Mouse (Mus musculus) cerebellum, adult 8-10 months (tissue): ENCODE measurements around the gene Khdc1a.
"Not testable (repeated sequence)": the region's sequence is repeated elsewhere in the genome, so short reads cannot be mapped to it uniquely, and the experiment has no call there.

Experiments used
- DNase-seq: peaks from one replicate; pipeline ENCODE4 v3.0.0; 2022

The Khdc1a gene

GRCm38 (mm10) chr1:21349341-21349740 lies at the start of gene Khdc1a:
Gene Khdc1a, plus strand, starts transcription at chr1:21349641.
- DNase-seq: no peak

- DNase-seq: no peak
Observed at GRCm38 (mm10) chr1:21299826-21300225, 49.6 kb upstream of the Khdc1a start.

- DNase-seq: no peak
Observed at GRCm38 (mm10) chr1:21301686-21302085, 47.8 kb upstream of the Khdc1a start.

- no peak for DNase-seq
Observed at GRCm38 (mm10) chr1:21304174-21304573, 45.3 kb upstream of the Khdc1a start.

- no peak for DNase-seq
Observed at GRCm38 (mm10) chr1:21304646-21305045, 44.8 kb upstream of the Khdc1a start.

GRCm38 (mm10) chr1:21305443-21305842 lies 44.0 kb upstream of the Khdc1a start:
- DNase-seq: no peak

- no peak for DNase-seq
Observed at GRCm38 (mm10) chr1:21314336-21314735, 35.1 kb upstream of the Khdc1a start.

DNA sequence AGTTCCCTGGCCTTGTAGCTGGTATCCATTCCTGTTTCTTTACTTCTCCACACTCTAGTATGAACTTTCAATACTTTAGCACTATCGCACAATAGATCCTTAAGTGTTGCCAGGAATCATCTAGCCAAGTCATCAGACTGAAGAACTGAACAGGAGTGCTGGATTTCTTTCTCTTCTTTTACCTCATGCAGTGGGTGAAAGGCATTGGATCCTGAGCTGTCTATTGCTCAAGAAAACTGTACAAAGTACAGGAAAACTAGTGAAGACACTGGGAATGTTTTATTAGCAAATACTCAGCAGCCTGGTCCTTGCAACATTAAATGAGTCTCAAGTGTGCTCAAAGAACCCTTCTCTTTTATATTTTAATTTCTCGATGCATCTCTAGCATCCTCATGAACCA lies 33.7 kb upstream of the Khdc1a start:
- DNase-seq: no peak

DNA sequence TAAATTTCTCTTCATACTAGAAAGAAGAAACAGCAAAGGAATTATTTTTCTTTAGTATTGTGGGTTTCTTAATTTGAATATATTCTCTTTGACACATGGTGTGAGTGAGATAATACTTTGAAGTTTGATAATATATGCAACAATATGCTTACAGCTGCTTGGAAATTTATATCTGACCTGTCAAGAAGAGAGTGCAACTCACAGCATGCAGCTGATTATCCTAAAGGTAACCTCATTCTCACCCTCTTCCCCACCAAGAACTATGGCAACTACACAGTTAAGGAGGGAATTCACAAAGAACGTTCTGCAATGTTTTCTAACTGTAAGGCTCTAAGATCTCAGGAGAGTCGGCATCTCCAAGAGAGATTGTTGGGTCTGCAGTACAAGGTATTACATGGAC lies 33.1 kb upstream of the Khdc1a start:
- no peak for DNase-seq

DNA sequence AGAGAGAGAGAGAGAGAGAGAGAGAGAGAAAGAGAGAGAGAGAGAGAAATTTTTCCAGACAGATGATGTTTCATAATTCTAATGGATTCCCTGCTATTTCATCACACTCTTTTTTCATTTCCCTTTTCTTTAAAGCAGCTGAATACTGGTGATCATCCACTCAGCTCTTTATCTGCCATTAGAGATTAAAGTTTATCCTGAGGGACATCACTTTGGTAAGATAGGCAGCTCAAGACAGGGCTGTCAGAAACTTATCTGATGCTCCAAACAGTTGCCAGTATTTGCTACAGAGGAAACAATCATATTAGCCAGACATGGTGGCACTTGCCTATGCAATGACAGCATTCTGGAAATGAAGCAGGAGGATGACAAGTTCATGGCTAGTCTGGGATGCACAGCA lies 31.2 kb upstream of the Khdc1a start:
- no peak for DNase-seq

GRCm38 (mm10) chr1:21320271-21320670 lies 29.2 kb upstream of the Khdc1a start:
- DNase-seq: not testable (repeated sequence)

GRCm38 (mm10) chr1:21321656-21322055 lies 27.8 kb upstream of the Khdc1a start:
- no peak for DNase-seq

DNA sequence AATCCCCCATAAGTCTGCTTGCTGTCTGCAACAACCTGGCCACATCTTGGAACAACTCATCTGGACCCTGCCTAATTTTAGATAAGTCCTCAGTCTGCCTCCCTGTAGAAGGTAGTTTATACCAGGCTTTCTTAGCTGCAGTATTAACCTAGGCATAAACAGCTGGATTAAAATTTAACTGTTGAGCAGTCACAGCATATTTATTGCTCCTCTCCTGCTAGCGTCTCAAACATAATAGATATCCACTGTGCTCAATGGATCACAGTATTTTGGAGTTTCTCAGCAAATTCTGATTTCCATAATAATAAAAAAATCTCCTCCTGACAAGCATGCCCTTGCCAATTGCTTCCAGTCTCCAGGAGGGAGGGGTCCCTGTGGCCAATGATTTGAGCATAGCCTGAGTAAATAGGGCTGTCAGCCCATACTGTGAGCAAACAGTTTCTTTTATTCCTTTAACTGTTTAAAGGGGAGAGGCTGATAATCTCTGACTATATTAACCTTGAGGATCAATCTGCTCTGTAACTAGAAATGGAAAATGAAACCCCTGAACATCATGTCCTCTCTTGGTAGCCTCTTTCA lies 25.4 kb upstream of the Khdc1a start:
- DNase-seq: no peak

DNA sequence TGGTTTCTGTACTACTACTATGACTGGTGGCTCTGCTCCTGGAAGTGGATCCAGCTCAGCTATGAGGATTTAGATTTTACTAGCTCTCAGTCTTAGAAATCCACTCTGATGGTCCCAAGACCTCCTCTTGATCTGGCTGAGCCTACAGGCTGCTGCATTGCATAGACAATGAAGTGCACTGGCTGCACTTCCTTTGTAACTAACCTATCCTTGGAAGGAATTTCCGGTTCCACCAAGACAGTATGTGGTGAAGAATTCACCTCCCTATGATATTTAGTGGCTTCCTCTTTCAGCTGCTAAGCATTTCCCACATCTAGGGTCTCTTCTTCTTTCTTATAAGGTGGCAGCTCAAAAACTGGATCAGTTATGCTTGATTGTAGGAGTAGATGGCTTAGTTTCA lies 24.8 kb upstream of the Khdc1a start:
- DNase-seq: no peak

- DNase-seq: no peak
Observed at GRCm38 (mm10) chr1:21326733-21327132, 22.7 kb upstream of the Khdc1a start.

- DNase-seq: not testable (repeated sequence)
Observed at GRCm38 (mm10) chr1:21331161-21331560, 18.3 kb upstream of the Khdc1a start.

DNA sequence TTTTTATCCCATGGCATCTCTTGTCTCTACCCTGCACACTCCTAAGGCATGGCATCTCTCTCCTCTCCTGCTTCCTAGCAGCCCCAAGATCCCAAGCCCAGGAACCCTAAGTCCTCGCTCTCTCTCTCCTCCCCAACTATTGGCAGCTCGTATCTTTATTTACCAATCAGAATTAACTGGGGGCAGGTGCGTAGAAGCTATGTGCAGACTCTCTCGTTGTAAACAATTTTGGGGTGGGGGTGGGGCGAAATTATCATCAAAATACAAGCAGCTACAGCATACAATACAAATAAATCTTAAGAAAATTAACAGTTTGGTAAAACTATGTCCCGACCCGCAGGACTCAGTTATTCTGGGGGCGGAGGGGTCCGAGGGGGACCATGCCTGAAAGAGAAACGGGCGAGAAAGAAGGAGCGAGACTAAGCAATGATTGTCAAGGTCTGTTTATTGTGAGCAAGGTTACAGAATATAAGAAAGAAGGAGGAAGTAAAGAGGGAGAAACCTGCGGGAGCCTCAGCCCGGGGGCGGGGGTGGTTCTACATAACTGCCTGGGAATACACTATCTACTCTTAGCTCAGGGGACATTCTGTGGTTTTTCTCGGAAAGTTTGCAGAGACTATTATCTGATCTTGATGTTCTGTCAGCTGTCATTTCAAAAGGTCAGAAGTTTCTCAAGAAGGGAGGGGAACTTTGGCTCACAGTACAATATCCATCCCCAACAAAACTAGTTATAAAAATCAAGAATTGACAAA lies 16.0 kb upstream of the Khdc1a start:
- no peak for DNase-seq

GRCm38 (mm10) chr1:21335836-21336235 lies 13.6 kb upstream of the Khdc1a start:
- no peak for DNase-seq

- DNase-seq: no peak
Observed at GRCm38 (mm10) chr1:21340745-21341144, 8.7 kb upstream of the Khdc1a start.

GRCm38 (mm10) chr1:21344253-21344652 lies 5.2 kb upstream of the Khdc1a start:
- peak; percentile 23 for DNase-seq

GRCm38 (mm10) chr1:21344752-21345151 lies 4.7 kb upstream of the Khdc1a start:
- DNase-seq: not testable (repeated sequence)

- not testable (repeated sequence) for DNase-seq
Observed at GRCm38 (mm10) chr1:21368031-21368430, 18.6 kb downstream of the Khdc1a start, which contains the start of gene Khdc1c. Gene Khdc1c, plus strand, starts transcription at chr1:21368331.

GRCm38 (mm10) chr1:21383256-21383655 lies 33.8 kb downstream of the Khdc1a start, which contains the start of gene Khdc1b:
Gene Khdc1b, plus strand, starts transcription at chr1:21383556.
- DNase-seq: no peak

DNA sequence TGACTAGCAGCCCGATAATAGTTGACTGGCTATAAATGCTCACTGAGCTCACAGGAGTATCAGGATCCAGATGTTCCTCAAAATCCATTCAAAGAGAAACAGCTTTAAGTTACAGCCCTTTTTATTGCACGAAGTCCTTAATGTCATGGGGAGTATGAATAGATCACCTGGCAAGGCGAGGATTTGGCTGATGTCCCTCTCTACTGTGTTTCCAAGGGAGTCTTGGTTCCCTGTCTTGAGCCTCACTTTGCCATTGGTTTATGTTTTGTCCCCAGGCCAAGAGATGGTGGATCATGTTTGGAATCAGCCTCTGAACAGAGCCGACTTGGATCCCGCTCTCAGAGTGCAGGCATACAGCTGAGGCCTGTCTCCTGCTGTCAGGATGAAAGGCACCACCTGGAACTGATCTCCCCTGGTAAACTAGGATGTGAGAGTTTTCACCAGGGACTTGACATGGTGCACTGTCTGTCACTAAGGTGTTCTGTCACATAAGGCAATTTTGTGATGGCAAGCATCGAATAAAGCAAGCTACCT lies 41.8 kb downstream of the Khdc1a start:
- no peak for DNase-seq
